Mouse (Mus musculus) spleen, embryonic (tissue): ENCODE results near the gene Pla2g4c.

Experiments
- CTCF ChIA-PET: fragments of 350-600 bp; sonication (Branson Sonifier 250); formaldehyde crosslinking; loops from one replicate; lab custom pipeline; 2022; lab: Charles Lee

Gene Pla2g4c

DNA sequence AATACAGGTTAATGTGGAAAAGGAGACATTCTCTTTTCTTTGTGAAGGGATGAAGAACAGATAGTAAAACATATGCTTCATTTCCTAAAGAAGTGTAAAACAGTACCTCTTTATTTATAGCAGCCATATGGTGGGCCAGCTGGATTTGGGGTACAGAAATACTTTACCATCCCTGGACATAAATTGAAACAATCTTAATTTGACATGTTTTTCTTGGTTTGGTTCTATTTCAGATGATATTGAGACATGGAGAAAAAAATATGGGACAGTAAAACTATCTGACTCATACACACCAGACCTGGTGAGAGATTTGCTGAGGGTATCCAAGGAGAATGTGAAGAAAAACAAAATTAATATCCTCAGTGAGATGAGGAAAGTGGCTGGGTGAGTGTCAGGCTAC, 31.5 kb downstream of the Pla2g4c start:
- CTCF ChIA-PET: no interaction called here

DNA sequence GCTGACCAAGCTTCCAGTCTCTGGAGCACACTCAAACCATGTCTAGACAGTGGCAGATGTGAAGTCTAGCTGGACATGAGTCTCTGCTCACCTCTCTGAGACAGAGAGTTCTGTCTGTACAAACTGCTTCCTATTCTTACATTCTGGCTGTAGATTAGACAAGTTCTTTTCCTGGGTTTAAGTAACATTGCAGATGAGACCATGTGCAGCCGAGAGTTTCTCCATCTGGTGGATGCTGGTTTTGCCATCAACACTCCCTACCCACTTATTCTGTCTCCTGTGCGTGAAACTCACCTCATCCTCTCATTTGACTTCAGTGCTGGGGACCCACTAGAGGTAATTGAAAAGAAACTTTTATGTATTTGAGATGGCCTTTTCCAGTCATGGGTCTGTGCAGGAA, 56.1 kb downstream of the Pla2g4c start:
- CTCF ChIA-PET: no interaction called here

DNA sequence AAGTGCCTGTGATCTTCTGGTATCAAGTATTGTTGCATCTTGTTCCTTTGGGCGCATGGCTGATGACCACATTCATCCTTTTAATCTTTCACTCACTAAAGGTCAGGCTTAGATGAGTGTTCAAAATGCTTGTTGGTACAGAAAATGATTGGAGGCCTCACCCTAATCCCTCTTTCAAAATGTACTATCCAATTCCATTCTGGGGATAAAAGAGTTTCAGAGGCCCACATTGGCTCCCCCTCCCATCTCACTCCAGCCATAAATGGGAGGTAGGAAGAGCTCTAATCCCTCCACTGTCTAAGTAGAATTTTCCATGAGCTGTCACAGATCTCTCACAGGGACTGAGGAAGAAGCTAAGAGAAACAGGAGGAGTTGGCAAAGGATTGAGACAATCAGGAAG, 73.4 kb downstream of the Pla2g4c start, which contains the start of gene Cabp5:
Gene Cabp5 (plus strand): TSS at position 301 of the 400 bp plus-strand sequence.
- CTCF ChIA-PET: no interaction called here
